Mouse (Mus musculus) myocyte (in vitro differentiated cells): Measurements from ENCODE around the gene Pik3r5. TPM values are rescaled to one million over a fixed set of nuclear protein-coding genes. Genes with fewer than 3 reads are reported as not detected.
A peak's percentile ranks its signal among the peaks of the same experiment; 100 is the strongest.

ENCODE experiments used
- H3K27me3 ChIP-seq: one replicate; pipeline ENCODE4 v1.6.1; 2011; ENCODE audit not compliant: control insufficient read depth, insufficient read depth, insufficient read length
- H3K36me3 ChIP-seq: one replicate; pipeline ENCODE4 v1.6.1; 2011; ENCODE audit not compliant: control insufficient read depth, insufficient read depth
- H3K4me2 ChIP-seq: one replicate; pipeline ENCODE4 v1.6.1; 2011; ENCODE audit warnings: low read depth, control low read depth
- H3K4me3 ChIP-seq: one replicate; pipeline ENCODE4 v1.5.1; 2011; ENCODE audit warnings: mild to moderate bottlenecking, control low read depth, moderate library complexity
- H3K79me2 ChIP-seq: one replicate; pipeline ENCODE4 v1.6.1; 2011; ENCODE audit not compliant: control insufficient read depth, insufficient read depth
- H3ac ChIP-seq: one replicate; pipeline ENCODE4 v1.6.1; 2011; ENCODE audit not compliant: control insufficient read depth, insufficient read length
- CEBPB ChIP-seq: IDR thresholded peaks from 2 replicates; pipeline ENCODE4 v1.6.1; 2011; ENCODE audit warnings: mild to moderate bottlenecking, moderate library complexity; ENCODE audit not compliant: poor library complexity, insufficient read depth, severe bottlenecking
- E2F4 ChIP-seq: IDR thresholded peaks from one replicate; pipeline ENCODE4 v1.6.1; 2011; ENCODE audit warnings: mild to moderate bottlenecking, control low read depth, moderate library complexity; ENCODE audit not compliant: insufficient read depth
- MAX ChIP-seq: IDR thresholded peaks from one replicate; pipeline ENCODE4 v1.6.1; 2011; ENCODE audit warnings: low read depth, mild to moderate bottlenecking, control low read depth
- MYOD1 ChIP-seq, 3 experiments: IDR thresholded peaks; one replicate each; pipeline ENCODE4 v1.6.1; 2011; ENCODE audit warnings: control low read depth in 2 of 3, low read depth in 2 of 3, mild to moderate bottlenecking in 2 of 3, moderate library complexity in 1 of 3; ENCODE audit not compliant: insufficient read length in 2 of 3, control insufficient read depth in 1 of 3
- MYOG ChIP-seq, 3 experiments: IDR thresholded peaks; one replicate each; pipeline ENCODE4 v1.6.1; 2011; ENCODE audit warnings: control low read depth in 2 of 3, low read depth in 2 of 3, mild to moderate bottlenecking in 2 of 3; ENCODE audit not compliant: insufficient read length in 2 of 3, control insufficient read depth in 1 of 3, insufficient read depth in 1 of 3
- POLR2A ChIP-seq: IDR thresholded peaks from one replicate; pipeline ENCODE4 v1.6.1; 2011; ENCODE audit warnings: low read depth, mild to moderate bottlenecking, control low read depth, moderate library complexity; ENCODE audit not compliant: insufficient read length
- POLR2AphosphoS2 ChIP-seq: IDR thresholded peaks from one replicate; pipeline ENCODE4 v1.6.1; 2011; ENCODE audit warnings: low read depth, control low read depth; ENCODE audit not compliant: insufficient read length
- REST ChIP-seq: IDR thresholded peaks from one replicate; pipeline ENCODE4 v1.6.1; 2011; ENCODE audit warnings: mild to moderate bottlenecking, control low read depth, moderate library complexity; ENCODE audit not compliant: insufficient read depth, insufficient read length
- SRF ChIP-seq: IDR thresholded peaks from one replicate; pipeline ENCODE4 v1.6.1; 2011; ENCODE audit warnings: low read depth; ENCODE audit not compliant: control insufficient read depth, insufficient read length
- TCF12 ChIP-seq: IDR thresholded peaks from one replicate; pipeline ENCODE4 v1.6.1; 2011; ENCODE audit warnings: mild to moderate bottlenecking, control low read depth; ENCODE audit not compliant: poor library complexity, insufficient read depth, severe bottlenecking
- TCF3 ChIP-seq: IDR thresholded peaks from one replicate; pipeline ENCODE4 v1.6.1; 2011; ENCODE audit warnings: low read depth, control low read depth; ENCODE audit not compliant: insufficient read length
- USF1 ChIP-seq: IDR thresholded peaks from one replicate; pipeline ENCODE4 v1.6.1; 2011; ENCODE audit warnings: low read depth, mild to moderate bottlenecking, control low read depth, moderate library complexity
- polyA plus RNA-seq: library from polyadenylated mRNA; unstranded; fragments of >200 nt; fragmentation: generic; extraction: Trizol; gene quantifications from one replicate; pipeline ENCODE4 v1.2.1, GENCODE M21; 2012; ENCODE audit warnings: missing spikeins

Pik3r5 gene
- polyA plus RNA-seq, 1 experiment = 0.22 TPM

DNA sequence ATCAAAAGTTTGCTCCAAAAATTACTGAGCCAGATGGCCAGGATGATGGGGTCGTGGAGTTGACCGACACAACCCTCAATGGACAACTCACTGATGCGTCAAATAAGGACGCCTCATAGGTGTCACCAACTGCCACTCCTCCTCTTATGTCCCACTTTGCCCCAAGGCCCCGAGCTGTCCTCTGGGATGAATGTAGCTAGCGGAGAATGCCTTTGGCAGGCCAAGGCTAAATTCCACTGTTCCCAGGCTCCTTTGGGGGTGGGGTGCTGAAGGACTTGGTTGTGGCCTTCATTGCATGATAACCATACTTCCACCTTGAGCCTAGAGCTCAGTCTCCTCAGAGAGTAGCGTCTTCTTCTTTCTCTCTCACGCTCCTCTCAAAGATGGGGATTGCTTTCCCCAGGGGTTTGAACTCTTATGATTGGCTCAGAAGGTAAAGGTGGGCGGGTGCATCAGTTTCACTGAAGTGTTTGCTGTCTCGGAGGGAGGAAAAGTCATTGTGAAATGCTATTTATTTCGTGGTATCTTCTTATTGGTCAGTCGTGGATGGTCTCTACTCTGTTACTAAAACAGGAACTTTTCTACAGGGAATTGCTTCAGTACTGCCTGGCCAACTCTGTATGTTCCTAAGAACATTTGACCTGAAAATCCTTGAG is 11.2 kb downstream of the Pik3r5 start:
- TF ChIP-seq USF1 = no peak
- TF ChIP-seq POLR2A = no peak
- no peak for TF ChIP-seq E2F4
- TF ChIP-seq CEBPB = no peak
- TF ChIP-seq REST = no peak
- no peak for TF ChIP-seq TCF12
- no peak for TF ChIP-seq SRF
- no peak for TF ChIP-seq MYOG (IDR thresholded peaks at IDR 0.05; ENCODE audit: control insufficient read depth in 1 of 3, insufficient read depth in 1 of 3, insufficient read length in 2 of 3, low read depth in 2 of 3)
- TF ChIP-seq MYOD1 (IDR thresholded peaks at IDR 0.05; ENCODE audit: control insufficient read depth in 1 of 3, insufficient read length in 2 of 3, low read depth in 2 of 3) = no peak
- TF ChIP-seq TCF3 = no peak
- no peak for TF ChIP-seq POLR2AphosphoS2
- no peak for TF ChIP-seq MAX
- Histone ChIP-seq H3K4me2 (no peak overlapping the region), H3K36me3 (no peaks in the 10 kb centered on the region), H3K4me3 (no peak overlapping the region), H3K79me2 (no peaks in the 10 kb centered on the region), H3ac (no peak overlapping the region), H3K27me3 (no peaks in the 10 kb centered on the region)

GRCm38 (mm10) chr11:68445901-68446300 is 14.0 kb downstream of the Pik3r5 start:
- no peaks in the 10 kb centered on the region for H3K79me2 ChIP-seq
- H3K36me3 ChIP-seq = no peaks in the 10 kb centered on the region
- TF ChIP-seq E2F4 (no peak), CEBPB (peak; percentile 45; the same call in 1 of the 2 replicates)
- H3ac ChIP-seq = no peak overlapping the region
- H3K4me2 ChIP-seq = peak overlapping the region; percentile 79
- H3K4me3 ChIP-seq = no peak overlapping the region
- H3K27me3 ChIP-seq = no peaks in the 10 kb centered on the region

GRCm38 (mm10) chr11:68446547-68446946 is 14.6 kb downstream of the Pik3r5 start:
- Histone ChIP-seq H3K36me3 (no peaks in the 10 kb centered on the region), H3K27me3 (no peaks in the 10 kb centered on the region), H3K4me2 (peak overlapping the region; percentile 79), H3ac (no peak overlapping the region), H3K4me3 (no peak overlapping the region), H3K79me2 (no peaks in the 10 kb centered on the region)
- no peak for TF ChIP-seq E2F4
- no peak for TF ChIP-seq POLR2A
- no peak for TF ChIP-seq MYOG (IDR thresholded peaks at IDR 0.05; ENCODE audit: control insufficient read depth in 1 of 3, insufficient read depth in 1 of 3, insufficient read length in 2 of 3, low read depth in 2 of 3)
- no peak for TF ChIP-seq SRF
- no peak for TF ChIP-seq REST
- no peak for TF ChIP-seq USF1
- TF ChIP-seq POLR2AphosphoS2 = no peak
- no peak for TF ChIP-seq MAX
- no peak for TF ChIP-seq MYOD1 (IDR thresholded peaks at IDR 0.05; ENCODE audit: control insufficient read depth in 1 of 3, insufficient read length in 2 of 3, low read depth in 2 of 3)
- no peak for TF ChIP-seq CEBPB
- TF ChIP-seq TCF3 = no peak
- TF ChIP-seq TCF12 = no peak

DNA sequence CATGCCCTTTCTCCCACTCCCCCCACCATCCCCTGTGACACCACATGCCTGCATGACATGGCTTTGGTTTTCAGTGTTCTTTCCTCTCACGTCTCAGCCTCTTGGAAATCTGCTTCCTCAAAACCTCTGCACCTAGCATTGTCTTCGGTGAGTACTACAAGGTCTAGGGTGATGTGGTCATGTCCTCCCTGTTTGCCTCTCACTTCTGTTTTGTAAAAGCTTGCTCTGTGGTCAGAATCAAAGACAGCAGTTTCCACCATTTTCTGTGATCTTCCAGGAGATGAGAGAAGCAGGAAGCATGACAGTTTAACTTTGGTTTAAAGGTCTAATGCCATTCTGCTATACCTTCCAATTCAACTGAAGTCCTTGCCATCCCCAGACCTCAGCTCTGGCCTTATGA is 15.3 kb downstream of the Pik3r5 start:
- Histone ChIP-seq H3K79me2 (no peaks in the 10 kb centered on the region), H3ac (no peak overlapping the region), H3K36me3 (no peaks in the 10 kb centered on the region), H3K4me3 (no peak overlapping the region), H3K27me3 (no peaks in the 10 kb centered on the region), H3K4me2 (peak overlapping the region; percentile 79)
- no peak for TF ChIP-seq TCF12
- no peak for TF ChIP-seq MYOG (IDR thresholded peaks at IDR 0.05; ENCODE audit: control insufficient read depth in 1 of 3, insufficient read depth in 1 of 3, insufficient read length in 2 of 3, low read depth in 2 of 3)
- no peak for TF ChIP-seq USF1
- no peak for TF ChIP-seq CEBPB
- no peak for TF ChIP-seq POLR2A

DNA sequence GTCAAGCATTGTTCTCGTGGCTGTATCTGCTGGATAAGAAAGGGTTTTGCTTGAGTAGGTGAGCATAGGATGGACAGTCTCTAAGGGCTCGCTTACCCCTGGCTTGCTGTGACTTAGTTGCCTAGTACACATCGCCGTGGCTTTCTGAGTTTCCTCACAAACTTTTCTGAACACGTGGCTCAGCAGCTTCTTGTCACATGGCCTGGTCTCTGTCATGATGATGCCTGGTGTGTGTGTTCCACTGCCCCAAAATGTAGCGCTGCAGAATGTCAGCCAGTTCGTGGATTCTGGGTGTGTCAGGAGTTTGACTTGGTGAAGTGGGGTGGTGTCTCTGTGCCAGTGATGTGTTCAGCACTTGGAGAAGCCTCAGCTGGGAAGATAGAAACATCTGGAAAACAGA is 16.4 kb downstream of the Pik3r5 start:
- H3ac ChIP-seq = no peak overlapping the region
- H3K79me2 ChIP-seq = no peaks in the 10 kb centered on the region
- H3K36me3 ChIP-seq = no peaks in the 10 kb centered on the region
- no peak overlapping the region for H3K4me2 ChIP-seq
- TF ChIP-seq MYOG (IDR thresholded peaks at IDR 0.05; ENCODE audit: control insufficient read depth in 1 of 3, insufficient read depth in 1 of 3, insufficient read length in 2 of 3, low read depth in 2 of 3) (no peak), TCF3 (no peak), POLR2AphosphoS2 (no peak), REST (no peak), SRF (no peak), E2F4 (no peak), MYOD1 (IDR thresholded peaks at IDR 0.05; ENCODE audit: control insufficient read depth in 1 of 3, insufficient read length in 2 of 3, low read depth in 2 of 3) (no peak), POLR2A (no peak), TCF12 (no peak), MAX (no peak), USF1 (no peak), CEBPB (no peak)
- H3K4me3 ChIP-seq = no peak overlapping the region
- no peaks in the 10 kb centered on the region for H3K27me3 ChIP-seq
